Mouse (Mus musculus) testis, postnatal 10 days (tissue): Measurements from ENCODE around the gene Ltbp3.

Source experiments
- DNase-seq: peaks from one replicate; pipeline ENCODE4 v3.0.0; 2021; ENCODE audit warnings: low spot score

The Ltbp3 gene

GRCm38 (mm10) chr19:5806809-5807205, 66.1 kb downstream of the Ltbp3 start:
- no peak for DNase-seq

DNA sequence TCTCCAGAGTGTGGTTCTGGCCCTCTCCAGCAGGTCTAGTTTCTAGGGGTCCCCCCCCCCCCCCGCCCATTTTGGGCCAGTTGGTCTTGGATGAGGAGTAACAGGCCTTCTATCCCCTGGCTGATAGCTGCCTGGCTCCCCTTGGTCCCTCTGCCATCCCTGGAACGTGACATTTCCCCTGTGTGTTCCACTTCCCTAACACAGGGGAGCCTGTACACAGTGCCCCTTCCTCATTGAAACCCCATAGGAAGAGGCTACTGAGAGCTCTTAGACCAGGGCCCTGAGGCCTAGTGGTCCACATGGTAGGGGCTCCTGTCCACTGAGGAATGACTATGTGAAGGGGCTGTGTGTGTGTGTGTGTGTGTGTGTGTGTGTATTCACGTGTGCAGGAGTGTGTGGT, 67.0 kb downstream of the Ltbp3 start:
- no peak for DNase-seq
